Mouse (Mus musculus): ENCODE data around the gene Heatr9.
A peak's percentile ranks its signal among the peaks of the same experiment; 100 is the strongest.

DNA sequence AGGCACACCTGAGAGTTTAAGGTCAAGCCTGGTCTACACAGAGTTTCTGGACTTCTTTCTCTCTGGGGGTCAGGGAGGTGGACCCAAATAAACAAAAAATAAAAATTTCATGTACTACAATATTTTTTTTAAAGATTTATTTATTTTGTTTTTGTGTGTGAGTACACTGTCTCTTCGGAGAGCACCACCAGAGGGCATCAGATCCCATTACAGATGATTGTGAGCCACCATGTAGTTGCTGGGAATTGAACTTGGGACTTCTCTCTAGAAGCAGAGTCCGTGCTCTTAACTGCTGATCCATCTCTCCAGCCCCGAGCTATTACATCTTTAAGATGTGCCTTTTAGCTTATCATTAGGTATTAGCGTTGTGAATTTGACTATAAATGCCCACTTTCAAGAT is 30.5 kb downstream of the Heatr9 start:
- TF ChIP-seq CTCF (IDR thresholded peaks at IDR 0.05; ENCODE audit: extremely low read depth, insufficient read depth, low read length) (peak; percentile 18; the same call in 1 of the 2 replicates), POLR2A (IDR thresholded peaks at IDR 0.05; ENCODE audit: extremely low read depth, insufficient read depth, low read length) (no peak)

Measured in cortical plate, adult 2 months (tissue).